Mouse (Mus musculus): Measurements from ENCODE around the gene Exoc4.

DNA sequence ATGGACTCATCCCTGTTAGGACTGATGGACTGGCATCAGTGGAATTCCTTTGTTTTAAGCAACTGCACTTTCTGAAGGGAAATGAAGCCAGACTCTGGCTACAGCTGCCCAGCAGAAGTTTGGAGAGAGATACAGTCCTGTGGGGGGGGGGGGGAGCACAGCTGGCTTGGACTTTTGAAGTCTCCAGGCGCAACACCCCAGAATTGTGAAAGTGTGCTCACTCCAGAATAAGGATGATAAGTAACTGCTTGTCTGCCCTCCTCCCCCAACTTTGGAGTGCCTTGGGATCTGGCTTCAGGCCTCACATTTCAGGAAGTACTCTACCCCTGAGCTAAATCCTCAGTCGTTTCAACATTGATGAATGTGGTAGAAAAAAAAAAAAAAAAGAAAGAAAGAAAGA lies 716.7 kb downstream of the Exoc4 start:
- TF ChIP-seq EP300 (IDR thresholded peaks at IDR 0.05) (no peak), CTCF (IDR thresholded peaks at IDR 0.05) (no peak)

Data from lung, postnatal 0 days (tissue).